Mouse (Mus musculus) mouse embryonic stem cell (cell line): ENCODE results near the gene Oaz2.

Experiments
- in situ Hi-C, 2 experiments: fragments of 300-500 bp; cut with MboI; formaldehyde crosslinking; loops; 1 replicate in 1 of 2; 3 replicates in 1 of 2; pipeline ENCODE4 v1.14.3; 2019 to 2020; ENCODE audit warnings: low sequenced_read_pairs in 2 of 2, low pct_unique_long_range_greater_than_20kb in 1 of 2, mixed read lengths in 1 of 2; ENCODE audit not compliant: unreplicated experiment in 1 of 2

Oaz2 gene

GRCm38 (mm10) chr9:65726431-65726830, 58.6 kb downstream of the Oaz2 start:
- in situ Hi-C loops, result no loop called here

- in situ Hi-C loops, result no loop called here
Measured at GRCm38 (mm10) chr9:65727491-65727890, 59.7 kb downstream of the Oaz2 start.

- in situ Hi-C loops, result no loop called here
Measured at GRCm38 (mm10) chr9:65728588-65728987, 60.8 kb downstream of the Oaz2 start.

GRCm38 (mm10) chr9:65734931-65735330, 67.1 kb downstream of the Oaz2 start:
- in situ Hi-C loops, result no loop called here
